Mouse (Mus musculus) heart, postnatal 0 days (tissue): ENCODE data around the gene Gm48551. TPM values are rescaled to one million over a fixed set of nuclear protein-coding genes. Genes with fewer than 3 reads are reported as not detected.

Experiments used
- ATAC-seq: fragments of 200-750 bp; cut with Nextera tagmentation; 2 replicates; pipeline ENCODE4 v1.8.0; 2017; ENCODE audit warnings: low read depth, moderate number of reproducible peaks, moderate library complexity; ENCODE audit not compliant: insufficient read depth
- DNase-seq: peaks from one replicate; pipeline ENCODE4 v3.0.0-alpha.2; 2016; ENCODE audit warnings: low spot score
- H3K27ac ChIP-seq: fragments of 300-500 bp; sonication (generic); 2 replicates; pipeline ENCODE4 v1.5.1; 2014; ENCODE audit warnings: low read depth, mild to moderate bottlenecking
- H3K27me3 ChIP-seq: fragments of 300-500 bp; sonication (generic); 2 replicates; pipeline ENCODE4 v1.6.1; 2014; ENCODE audit warnings: low read length, mixed read lengths; ENCODE audit not compliant: control insufficient read depth, insufficient read depth
- H3K36me3 ChIP-seq: fragments of 300-500 bp; sonication (generic); replicated peaks from 2 replicates; pipeline ENCODE4 v1.6.1; 2014; ENCODE audit warnings: low read length, mixed read lengths; ENCODE audit not compliant: control insufficient read depth, insufficient read depth
- H3K4me1 ChIP-seq: fragments of 300-500 bp; sonication (generic); 2 replicates; pipeline ENCODE4 v1.6.1; 2014; ENCODE audit warnings: antibody characterized with exemption; ENCODE audit not compliant: control insufficient read depth, insufficient read depth
- H3K4me2 ChIP-seq: fragments of 300-500 bp; sonication (generic); 2 replicates; pipeline ENCODE4 v1.6.1; 2014; ENCODE audit warnings: low read depth, mild to moderate bottlenecking, low read length, moderate library complexity
- H3K4me3 ChIP-seq: fragments of 300-500 bp; sonication (generic); 2 replicates; pipeline ENCODE4 v1.5.1; 2014; ENCODE audit warnings: low read depth, low read length
- H3K9ac ChIP-seq: fragments of 300-500 bp; sonication (generic); replicated peaks from 2 replicates; pipeline ENCODE4 v1.6.1; 2014; ENCODE audit warnings: low read depth, low read length, mixed read lengths
- H3K9me3 ChIP-seq: fragments of 300-500 bp; sonication (generic); replicated peaks from 2 replicates; pipeline ENCODE4 v1.6.1; 2016; ENCODE audit warnings: low read length; ENCODE audit not compliant: control insufficient read depth
- CTCF ChIP-seq: IDR thresholded peaks from 2 replicates; pipeline ENCODE4 v1.5.1; 2016; ENCODE audit warnings: antibody characterized with exemption, control low read depth, low read depth
- EP300 ChIP-seq: IDR thresholded peaks from 2 replicates; pipeline ENCODE4 v1.6.1; 2016; ENCODE audit warnings: antibody characterized with exemption, low read depth
- WGBS: fragments of 180-500 bp; shearing (Covaris S2); extraction: QIAGEN DNeasy Blood & Tissue Kit; methylation state at CpG from one replicate; pipeline ENCODE4 v1.1.7; 2014; 5-methylcytosine and 5-hydroxymethylcytosine counted together
- polyA plus RNA-seq: library from polyadenylated mRNA; unstranded; fragments of >200 nt; fragmentation: Nextera tagmentation; extraction: Ambion mirVana; gene quantifications from 2 replicates; pipeline ENCODE4 v1.2.1, GENCODE M21; 2015
- total RNA-seq: library from RNA; depleted of rRNA; stranded (reverse); fragments of >200 nt; gene quantifications from 2 replicates; pipeline ENCODE4 v1.2.3, GENCODE M21; 2014; ENCODE audit warnings: low replicate concordance

Gm48551 gene
- total and polyA plus RNA-seq, 2 experiments from 2014 or later: 0.11 to 1.1 TPM

DNA sequence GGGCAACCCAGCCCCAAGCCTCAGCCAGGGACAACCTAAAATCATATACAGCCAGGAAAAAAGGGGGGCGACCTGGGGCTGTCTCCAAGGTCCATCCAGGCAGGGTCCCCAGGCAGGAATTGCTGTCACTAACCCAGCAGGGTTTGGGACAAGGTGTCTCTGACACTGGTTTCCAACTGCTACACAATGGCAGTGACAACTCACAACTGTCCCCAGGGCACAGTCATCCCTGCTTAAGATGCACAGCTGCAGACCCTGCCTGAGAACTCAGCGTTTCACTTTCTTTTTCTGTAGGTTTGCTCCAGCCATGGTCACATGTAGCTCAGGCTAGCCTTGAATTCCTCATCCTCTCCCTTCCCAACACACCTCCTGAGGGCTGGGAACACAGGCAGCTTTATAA, 44.8 kb downstream of the Gm48551 start:
- no peak for TF ChIP-seq EP300
- ATAC-seq (no peak), DNase-seq (no peak)
- Histone ChIP-seq H3K9ac (no peak overlapping the region), H3K36me3 (no peaks in the 10 kb centered on the region), H3K4me2 (no peak overlapping the region), H3K27me3 (no peaks in the 10 kb centered on the region), H3K4me3 (peak overlapping the region; percentile 88; the same call in 1 of the 2 replicates), H3K9me3 (no peaks in the 10 kb centered on the region), H3K4me1 (peaks cover 31% of the 10 kb centered on the region), H3K27ac (peak overlapping the region; percentile 99)
- WGBS: 43% methylated on average over 2 of the region's 2 CpGs

- WGBS: 0% methylated on average over 20 of the region's 20 CpGs
- ATAC-seq (peak; percentile 27), DNase-seq (peak; percentile 87)
- Histone ChIP-seq H3K9me3 (no peaks in the 10 kb centered on the region), H3K27me3 (no peaks in the 10 kb centered on the region), H3K4me3 (peak overlapping the region; percentile 88), H3K9ac (peak overlapping the region; percentile 88), H3K36me3 (no peaks in the 10 kb centered on the region), H3K4me2 (peak overlapping the region; percentile 67), H3K27ac (peak overlapping the region; percentile 99), H3K4me1 (peaks cover 31% of the 10 kb centered on the region)
- no peak for TF ChIP-seq CTCF
- no peak for TF ChIP-seq EP300
Observed at GRCm38 (mm10) chr10:81429605-81430061, 45.4 kb downstream of the Gm48551 start.

- peak overlapping the region; percentile 67 for H3K4me2 ChIP-seq
- under 1% methylated on average over 57 of the region's 89 CpGs for WGBS
- ATAC-seq: peak; percentile 55
- peak overlapping the region; percentile 88 for H3K4me3 ChIP-seq
- H3K9ac ChIP-seq: peak overlapping the region; percentile 88
- H3K27me3 ChIP-seq: no peaks in the 10 kb centered on the region
- H3K4me1 ChIP-seq: peaks cover 25% of the 10 kb centered on the region
- TF ChIP-seq CTCF: no peak
- TF ChIP-seq EP300: no peak
- no peaks in the 10 kb centered on the region for H3K9me3 ChIP-seq
- peak overlapping the region; percentile 99 for H3K27ac ChIP-seq
- H3K36me3 ChIP-seq: no peaks in the 10 kb centered on the region
- peak; percentile 89 for DNase-seq
Observed at GRCm38 (mm10) chr10:81430141-81430830, 46.0 kb downstream of the Gm48551 start.

DNA sequence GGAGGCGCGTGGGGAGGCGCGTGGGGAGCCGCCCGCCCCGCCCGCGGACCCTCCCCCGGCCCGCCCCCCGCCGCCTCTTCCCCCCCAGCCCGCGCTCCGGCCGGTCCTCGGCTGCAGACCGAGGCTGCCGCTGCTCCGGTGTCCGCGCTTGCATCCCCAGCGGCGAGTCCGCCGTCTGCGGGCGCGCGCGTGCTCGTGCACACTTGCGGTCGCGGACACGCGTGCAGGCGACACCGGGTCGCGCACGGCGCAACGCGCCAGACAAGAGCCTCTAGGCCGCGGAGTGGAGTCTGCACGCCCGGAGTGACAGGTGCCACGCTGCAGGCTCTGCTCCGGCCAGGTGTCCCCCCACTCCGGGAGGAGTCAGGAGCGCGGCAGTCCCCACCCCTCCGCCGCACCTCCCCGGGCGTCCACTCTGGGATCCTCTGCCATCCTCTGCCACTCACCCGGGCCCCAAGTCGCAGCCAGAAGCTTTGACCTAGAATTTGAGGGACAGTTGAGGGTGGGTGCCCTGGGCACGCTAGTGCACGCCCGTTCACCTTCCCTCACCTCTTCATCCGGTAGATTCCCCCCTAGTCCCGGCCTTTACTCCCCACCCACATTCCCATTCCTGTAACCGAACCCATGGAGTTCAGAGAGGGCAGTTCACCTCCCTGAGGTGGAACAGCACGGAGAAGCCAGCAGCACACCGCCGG, 46.7 kb downstream of the Gm48551 start:
- DNase-seq (no peak), ATAC-seq (peak; percentile 1; the same call in 1 of the 2 replicates)
- TF ChIP-seq EP300: no peak
- no peak for TF ChIP-seq CTCF
- H3K9ac ChIP-seq: peak overlapping the region; percentile 88
- 3% methylated on average over 36 of the region's 70 CpGs for WGBS
- H3K4me1 ChIP-seq: peaks cover 18% of the 10 kb centered on the region
- H3K27ac ChIP-seq: peak overlapping the region; percentile 99
- peak overlapping the region; percentile 88 for H3K4me3 ChIP-seq
- H3K27me3 ChIP-seq: no peaks in the 10 kb centered on the region
- H3K36me3 ChIP-seq: no peaks in the 10 kb centered on the region
- H3K9me3 ChIP-seq: no peaks in the 10 kb centered on the region
- peak overlapping the region; percentile 67 for H3K4me2 ChIP-seq

DNA sequence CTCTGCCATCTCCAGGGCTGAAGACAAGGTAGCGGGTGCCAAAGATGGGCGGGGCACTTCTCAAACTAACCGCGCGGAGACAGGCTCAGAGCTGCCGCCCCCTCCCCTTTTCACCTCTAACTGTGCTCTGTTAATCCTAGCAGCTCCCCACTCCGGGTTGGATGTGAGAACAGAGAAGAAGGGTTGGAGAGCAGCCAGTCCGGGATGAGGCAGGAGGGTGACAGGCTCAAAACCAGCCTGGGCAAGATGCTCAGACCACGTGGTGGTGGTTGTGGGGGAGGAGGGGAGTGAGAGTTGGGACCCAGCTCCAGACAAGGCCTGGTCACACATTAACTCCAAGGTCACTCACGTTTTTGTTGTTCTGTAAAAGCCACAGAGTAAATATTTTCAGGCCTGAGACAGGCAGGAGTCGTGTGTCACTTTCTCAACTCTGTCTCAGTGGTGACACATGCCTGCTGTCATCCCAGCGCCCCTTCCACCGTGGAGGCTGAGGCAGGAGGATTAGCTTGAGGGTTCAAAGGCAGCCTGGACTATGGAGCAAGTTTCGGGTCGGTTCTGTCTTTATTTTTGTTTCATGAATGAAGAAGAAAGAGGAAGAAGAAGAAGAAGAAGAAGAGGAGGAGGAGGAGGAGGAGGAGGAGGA, 47.4 kb downstream of the Gm48551 start:
- 22% methylated on average over 15 of the region's 15 CpGs for WGBS
- Histone ChIP-seq H3K4me1 (peaks cover 18% of the 10 kb centered on the region), H3K4me3 (peak overlapping the region; percentile 88)

More for the DNA sequence above, 47.4 kb downstream of the Gm48551 start:
- Histone ChIP-seq H3K4me2 (peak overlapping the region; percentile 67; the same call in 1 of the 2 replicates), H3K27ac (peak overlapping the region; percentile 99), H3K9me3 (no peaks in the 10 kb centered on the region), H3K36me3 (no peaks in the 10 kb centered on the region), H3K27me3 (no peaks in the 10 kb centered on the region), H3K9ac (peak overlapping the region; percentile 88; the same call in 1 of the 2 replicates)
- no peak for ATAC-seq
- TF ChIP-seq CTCF (no peak), EP300 (no peak)
- no peak for DNase-seq
